Comparison of ENCODE assay signal across 25 mouse cellular contexts in the genomic region with DNA sequence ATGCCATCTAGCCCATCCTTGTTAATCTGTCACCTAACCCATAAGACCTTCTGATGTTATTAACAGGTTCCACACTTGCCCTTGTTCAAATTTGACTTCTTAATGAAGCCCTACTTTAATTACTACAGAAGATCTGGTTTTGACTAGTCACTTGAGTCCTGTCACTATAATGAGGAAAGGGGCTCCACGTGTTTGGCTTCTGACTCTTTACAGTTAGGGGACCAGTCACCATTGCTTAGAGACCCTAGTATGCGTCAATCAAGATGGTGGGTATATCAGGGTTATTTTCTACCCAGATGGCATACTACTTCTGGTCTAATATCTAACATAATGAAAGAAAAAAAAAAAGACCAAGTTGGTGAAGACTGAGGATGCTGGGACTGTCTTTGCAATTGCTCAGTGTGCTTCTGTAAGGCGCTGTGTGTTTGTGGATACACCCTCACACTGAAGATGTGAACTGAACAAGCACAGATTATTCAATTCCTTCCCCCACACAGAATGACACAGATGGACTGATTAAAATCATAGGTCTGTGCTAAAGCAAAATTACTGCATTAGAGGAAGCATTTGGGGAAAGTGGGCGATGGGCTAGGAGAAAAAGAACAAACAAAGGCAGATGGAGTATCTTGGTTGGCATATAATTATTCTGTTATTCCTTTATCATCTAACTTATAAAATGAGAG.
A peak's percentile ranks its signal among the peaks of the same experiment; 100 is the strongest.
DNase-seq lines count a peak whose midpoint lies in the region; ATAC-seq and TF ChIP-seq lines count a peak whose summit lies in the region.
"Had no signal": no experiment of that assay in that cellular context is flagged by ENCODE, and none has a peak within 500 bp of the region (broad histone marks: within the 10 kb centered on the region; RNA-seq: fewer than 3 reads in every experiment).

No protein-coding gene starts in this region.

- H3K27ac ChIP-seq in forebrain, embryonic 14.5 days (ENCODE audit: low read depth, low read length) = no peak overlapping the region; the same call in 1 of the 2 replicates
- no peak overlapping the region for H3K27ac ChIP-seq in forebrain, embryonic 10.5 days
- H3K27ac ChIP-seq in left cerebral cortex, adult 2 months = peak overlapping the region; percentile 89
- H3K27ac ChIP-seq: embryonic facial prominence, embryonic 15.5 days; heart, embryonic 15.5 days; hindbrain, embryonic 13.5 days; kidney, postnatal 0 days; limb, embryonic 15.5 days; liver, embryonic 14.5 days; midbrain, embryonic 15.5 days; neural tube, embryonic 12.5 days; stomach, postnatal 0 days had no signal

- ATAC-seq in forebrain, embryonic 14.5 days = peak; percentile 87
- no peak for ATAC-seq in megakaryocyte-erythroid progenitor cell, adult 5-6 weeks (replicated peaks; ENCODE audit: low FRiP score, low TSS enrichment, poor library complexity, severe bottlenecking)
- ATAC-seq: inflammation-experienced regulatory T-cells, adult 6 months; midbrain, embryonic 15.5 days had no signal

- no peaks in the 10 kb centered on the region for H3K27me3 ChIP-seq in forebrain, embryonic 14.5 days (replicated peaks; ENCODE audit: control insufficient read depth, insufficient read depth, low read length)
- H3K27me3 ChIP-seq in forebrain, embryonic 10.5 days (ENCODE audit: poor library complexity, severe bottlenecking) = no peaks in the 10 kb centered on the region
- H3K27me3 ChIP-seq: embryonic facial prominence, embryonic 15.5 days; heart, embryonic 15.5 days; hindbrain, embryonic 13.5 days; limb, embryonic 15.5 days; midbrain, embryonic 15.5 days; neural tube, embryonic 12.5 days had no signal

- no peak overlapping the region for H3K4me2 ChIP-seq in forebrain, embryonic 14.5 days (ENCODE audit: low read length)
- H3K4me2 ChIP-seq: embryonic facial prominence, embryonic 15.5 days; heart, embryonic 15.5 days; hindbrain, embryonic 13.5 days; limb, embryonic 15.5 days; lung, embryonic 14.5 days; midbrain, embryonic 15.5 days; neural tube, embryonic 12.5 days had no signal

- no peaks in the 10 kb centered on the region for H3K9me3 ChIP-seq in forebrain, embryonic 14.5 days (replicated peaks; ENCODE audit: control insufficient read depth, low read length)
- H3K9me3 ChIP-seq in forebrain, embryonic 10.5 days = no peaks in the 10 kb centered on the region
- H3K9me3 ChIP-seq: embryonic facial prominence, embryonic 15.5 days; heart, embryonic 15.5 days; hindbrain, embryonic 13.5 days; limb, embryonic 15.5 days; midbrain, embryonic 15.5 days; neural tube, embryonic 12.5 days had no signal

- no peaks in the 10 kb centered on the region for H3K36me3 ChIP-seq in forebrain, embryonic 14.5 days (ENCODE audit: control insufficient read depth, insufficient read depth, low read length)
- H3K36me3 ChIP-seq in forebrain, embryonic 10.5 days (replicated peaks) = no peaks in the 10 kb centered on the region
- H3K36me3 ChIP-seq: embryonic facial prominence, embryonic 15.5 days; heart, embryonic 15.5 days; hindbrain, embryonic 13.5 days; limb, embryonic 15.5 days; midbrain, embryonic 15.5 days; neural tube, embryonic 12.5 days had no signal

- no peaks in the 10 kb centered on the region for H3K4me1 ChIP-seq in forebrain, embryonic 14.5 days (ENCODE audit: control insufficient read depth, insufficient read depth, low read length)
- H3K4me1 ChIP-seq in forebrain, embryonic 10.5 days = no peaks in the 10 kb centered on the region
- H3K4me1 ChIP-seq: embryonic facial prominence, embryonic 15.5 days; heart, embryonic 15.5 days; hindbrain, embryonic 13.5 days; limb, embryonic 15.5 days; midbrain, embryonic 15.5 days; neural tube, embryonic 12.5 days had no signal

- H3K4me3 ChIP-seq in forebrain, embryonic 14.5 days (ENCODE audit: low read depth, low read length) = no peak overlapping the region
- H3K4me3 ChIP-seq in forebrain, embryonic 10.5 days = no peak overlapping the region
- H3K4me3 ChIP-seq in left cerebral cortex, adult 2 months = no peak overlapping the region
- H3K4me3 ChIP-seq: embryonic facial prominence, embryonic 15.5 days; heart, embryonic 15.5 days; hindbrain, embryonic 13.5 days; limb, embryonic 15.5 days; midbrain, embryonic 15.5 days; neural tube, embryonic 12.5 days had no signal

- 62% methylated on average over 4 of the region's 4 CpGs for WGBS in forebrain, embryonic 14.5 days
- 92% methylated on average over 4 of the region's 4 CpGs for WGBS in forebrain, embryonic 10.5 days

- TF ChIP-seq POLR2A in brain, embryonic 14.5 days (IDR thresholded peaks at IDR 0.05; ENCODE audit: borderline replicate concordance, extremely low read depth, insufficient read depth, insufficient read length, poor library complexity, severe bottlenecking) = no peak

- H3K9ac ChIP-seq in forebrain, embryonic 14.5 days (ENCODE audit: low read length) = no peak overlapping the region
- H3K9ac ChIP-seq: embryonic facial prominence, embryonic 15.5 days; heart, embryonic 15.5 days; hindbrain, embryonic 13.5 days; limb, embryonic 15.5 days; liver, embryonic 14.5 days; lung, embryonic 14.5 days; midbrain, embryonic 15.5 days; neural tube, embryonic 12.5 days had no signal

- peak; percentile 59 for DNase-seq in forebrain, embryonic 14.5 days (ENCODE audit: low spot score)
- no peak for DNase-seq in forebrain, embryonic 10.5 days (ENCODE audit: extremely low spot score, low spot score)
- DNase-seq in left cerebral cortex, adult 2 months (ENCODE audit: extremely low spot score in 1 of 2, low spot score in 2 of 2) = no peak
- DNase-seq in left cerebral cortex, adult 18-20 months (ENCODE audit: low spot score in 2 of 2) = no peak
- peak; percentile 76 for DNase-seq in brain, embryonic 14.5 days (ENCODE audit: low read depth)
- DNase-seq in layer of hippocampus, adult 9-10 months (ENCODE audit: low spot score) = peak; percentile 77
- no peak for DNase-seq in lung, postnatal 25 days (ENCODE audit: low spot score)
- DNase-seq: adrenal gland, postnatal 14 days; cerebellum, adult 9-10 months; heart, postnatal 36 days; kidney, adult 2 months; left cerebral cortex, postnatal 4 days; lung, embryonic 14.5 days; lung, postnatal 36 days had no signal

- TF ChIP-seq CTCF in left cerebral cortex, adult 2 months (IDR thresholded peaks at IDR 0.05) = no peak
- no peak for TF ChIP-seq CTCF in brain, embryonic 14.5 days (IDR thresholded peaks at IDR 0.05; ENCODE audit: borderline replicate concordance, extremely low read depth, insufficient read depth, insufficient read length)

- intact Hi-C loops in left cerebral cortex, adult 2 months (cut with DNase I) = loop anchor here (1.0 to 10.0 kb wide), 3 partner anchors 20 to 1260 kb away; no protein-coding TSS in a partner anchor

Comparison
In these comparisons a context has a peak if more than half of its experiments do, and no peak if none do; other contexts are left out.
1. DNase-seq: peak in forebrain, embryonic 14.5 days (single experiment), brain, embryonic 14.5 days (single experiment) and layer of hippocampus, adult 9-10 months (single experiment); none in forebrain, embryonic 10.5 days (single experiment), left cerebral cortex, adult 2 months (0 of 2), left cerebral cortex, adult 18-20 months (0 of 2) and lung, postnatal 25 days (single experiment).